Mouse (Mus musculus) gastrocnemius, adult 8-10 months (tissue): ENCODE data around the gene Kcnk4. TPM values are rescaled to one million over a fixed set of nuclear protein-coding genes. Genes with fewer than 3 reads are reported as not detected.

Experiments used
- DNase-seq, 2 experiments: peaks; one replicate each; pipeline ENCODE4 v3.0.0; 2022; ENCODE audit warnings: low spot score in 2 of 2
- microRNA-seq: library from miRNA; unstranded; fragments of <30 nt; microRNA quantifications from one replicate; pipeline ENCODE4 v1.2.0, GENCODE M21; 2022
- total RNA-seq, 4 experiments: library from RNA; stranded (reverse); gene quantifications; 2 replicates each; pipeline ENCODE4 v1.2.4; 2022

Kcnk4 gene
- total RNA-seq, 4 experiments from 2014 or later = not detected

- DNase-seq = no peak
Measured at GRCm38 (mm10) chr19:6893731-6894451, 40.4 kb downstream of the Kcnk4 start.

- DNase-seq = no peak
Measured at GRCm38 (mm10) chr19:6892512-6892911, 41.8 kb downstream of the Kcnk4 start.

GRCm38 (mm10) chr19:6877965-6878364 is 56.4 kb downstream of the Kcnk4 start:
- DNase-seq = no peak

- DNase-seq = no peak
Measured at GRCm38 (mm10) chr19:6876799-6877198, 57.5 kb downstream of the Kcnk4 start.

- DNase-seq = no peak
Measured at GRCm38 (mm10) chr19:6875834-6876233, 58.5 kb downstream of the Kcnk4 start.

- DNase-seq = no peak
Measured at GRCm38 (mm10) chr19:6874257-6874656, 60.1 kb downstream of the Kcnk4 start.

Small RNA genes lying within 50 kb of the gene (microRNA-seq; reads per million reads assigned to microRNA genes)
- 2.5 reads per million for gene Mir6990

Other genes starting within 250 kb of the Kcnk4 start
- gene Rps6ka4, start 93.9 kb downstream of the Kcnk4 start, total RNA-seq = 10 to 100 TPM in 3 of 4 experiments, 1 to 10 TPM in 1; 9.8 to 12.1 (median 10.5) TPM
- gene Ccdc88b, start 76.3 kb downstream of the Kcnk4 start, total RNA-seq = under 1 TPM; 0.29 to 0.70 (median 0.46) TPM
- 10 to 100 TPM; 34.1 to 46.3 (median 39.7) TPM for gene Trmt112, start 24.8 kb downstream of the Kcnk4 start, total RNA-seq
- 100 to 1,000 TPM; 195 to 214 (median 202) TPM for gene Prdx5, start 24.4 kb downstream of the Kcnk4 start, total RNA-seq
- 100 to 1,000 TPM in 1 of 4 experiments, 10 to 100 TPM in 3; 82.8 to 114 (median 93.4) TPM for gene Esrra, start 12.7 kb downstream of the Kcnk4 start, total RNA-seq
- gene Catsperz, start 9.1 kb downstream of the Kcnk4 start, total RNA-seq = not detected
- 10 to 100 TPM in 2 of 4 experiments, 1 to 10 TPM in 2; 8.2 to 11.8 (median 10.6) TPM for gene Bad, start 7.3 kb upstream of the Kcnk4 start, total RNA-seq
- gene Gpr137, start 8.0 kb upstream of the Kcnk4 start, total RNA-seq = 10 to 100 TPM in 2 of 4 experiments, 1 to 10 TPM in 2; 9.1 to 10.9 (median 10.0) TPM
- gene Ppp1r14b, start 40.5 kb upstream of the Kcnk4 start, total RNA-seq = 100 to 1,000 TPM; 144 to 194 (median 165) TPM
- 10 to 100 TPM in 1 of 4 experiments, 1 to 10 TPM in 3; 7.0 to 10.9 (median 9.4) TPM for gene Plcb3, start 42.0 kb upstream of the Kcnk4 start, total RNA-seq
- 10 to 100 TPM in 1 of 4 experiments, 1 to 10 TPM in 3; 4.2 to 10.4 (median 5.8) TPM for gene Fkbp2, start 46.0 kb upstream of the Kcnk4 start, total RNA-seq
- 100 to 1,000 TPM; 167 to 187 (median 183) TPM for gene Vegfb, start 53.1 kb upstream of the Kcnk4 start, total RNA-seq
- 10 to 100 TPM; 32.2 to 37.7 (median 36.4) TPM for gene Dnajc4, start 58.1 kb upstream of the Kcnk4 start, total RNA-seq
- gene Nudt22, start 61.6 kb upstream of the Kcnk4 start, total RNA-seq = 10 to 100 TPM; 13.5 to 15.5 (median 15.0) TPM
- gene Trpt1, start 61.6 kb upstream of the Kcnk4 start, total RNA-seq = 10 to 100 TPM; 20.8 to 31.7 (median 23.7) TPM
- gene Fermt3, start 85.0 kb upstream of the Kcnk4 start, total RNA-seq = under 1 TPM; 0.41 to 0.94 (median 0.60) TPM
- gene Stip1, start 105.5 kb upstream of the Kcnk4 start, total RNA-seq = 10 to 100 TPM; 77.9 to 86.5 (median 81.8) TPM
- 100 to 1,000 TPM; 279 to 336 (median 292) TPM for gene Macrod1, start 122.3 kb upstream of the Kcnk4 start, total RNA-seq
- 1 to 10 TPM in 3 of 4 experiments, under 1 TPM in 1; 0.83 to 2.9 (median 1.7) TPM for gene Flrt1, start 171.2 kb upstream of the Kcnk4 start, total RNA-seq